Mouse (Mus musculus): ENCODE measurements around the gene Rundc3a. TPM values are rescaled to one million over a fixed set of nuclear protein-coding genes. Genes with fewer than 3 reads are reported as not detected.

Rundc3a gene
- total RNA-seq, 1 experiment from 2014 or later: 1.0 TPM

DNA sequence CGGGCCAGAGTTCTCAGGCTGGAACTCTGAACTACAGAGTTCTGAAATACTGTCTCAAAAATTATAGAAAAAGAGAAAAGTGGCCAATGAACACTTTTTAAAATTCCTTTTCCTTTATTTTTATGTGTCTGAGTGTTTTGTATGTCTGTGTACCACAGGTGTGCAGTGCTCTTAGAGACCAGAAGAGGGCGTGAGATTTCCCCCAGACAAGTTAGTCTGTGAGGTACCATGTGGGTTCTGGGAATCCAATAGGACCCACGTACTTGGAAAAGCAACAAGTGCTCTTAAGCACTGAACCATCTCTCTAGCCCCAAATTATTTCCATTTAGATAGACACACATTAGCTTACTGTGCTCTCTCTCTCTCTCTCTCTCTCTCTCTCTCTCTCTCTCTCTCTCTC is 48.2 kb downstream of the Rundc3a start:
- no peak for ATAC-seq (ENCODE audit: extremely low read depth, insufficient number of reproducible peaks, low FRiP score, poor library complexity, severe bottlenecking)

DNA sequence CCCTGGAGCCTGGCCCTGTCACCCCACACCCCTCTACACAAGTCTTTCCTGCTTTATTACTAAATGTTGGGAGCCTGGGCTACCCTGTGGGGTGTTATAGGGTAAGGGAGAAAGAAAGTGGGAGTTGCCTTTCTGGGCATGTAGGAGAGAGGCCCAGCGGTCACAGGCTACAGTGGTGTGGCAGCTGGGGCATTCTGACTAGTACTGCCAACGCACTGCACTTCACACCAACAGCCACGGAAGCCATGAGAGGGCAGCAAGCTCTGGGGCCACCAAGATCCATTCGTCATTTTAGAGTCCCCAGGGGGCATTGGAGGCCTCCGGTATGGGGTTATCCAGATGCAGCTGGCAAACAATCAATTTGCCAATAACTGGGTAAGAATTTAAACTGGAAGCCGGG is 48.9 kb downstream of the Rundc3a start:
- no peak for ATAC-seq (ENCODE audit: extremely low read depth, insufficient number of reproducible peaks, low FRiP score, poor library complexity, severe bottlenecking)

DNA sequence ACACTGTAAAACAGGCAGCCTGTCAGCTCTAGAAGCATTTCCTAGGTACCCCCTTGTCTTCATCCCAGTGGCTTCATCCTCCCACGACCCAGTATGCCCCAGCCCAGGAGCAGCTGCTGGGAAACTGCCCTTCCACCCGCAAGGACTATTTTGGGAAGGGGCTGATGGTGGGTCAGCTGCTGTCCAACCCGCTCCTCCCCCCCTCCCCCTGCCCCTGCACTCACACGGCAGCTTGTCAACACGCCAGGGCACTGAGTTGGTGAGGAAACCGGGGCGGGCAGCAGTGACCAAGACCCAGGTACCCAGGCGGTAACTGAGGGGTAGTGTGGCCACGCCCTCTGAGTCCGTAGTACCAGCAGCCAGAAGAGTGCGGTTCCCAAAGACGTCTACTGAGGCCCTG is 50.5 kb downstream of the Rundc3a start:
- no peak for ATAC-seq (ENCODE audit: extremely low read depth, insufficient number of reproducible peaks, low FRiP score, poor library complexity, severe bottlenecking)

DNA sequence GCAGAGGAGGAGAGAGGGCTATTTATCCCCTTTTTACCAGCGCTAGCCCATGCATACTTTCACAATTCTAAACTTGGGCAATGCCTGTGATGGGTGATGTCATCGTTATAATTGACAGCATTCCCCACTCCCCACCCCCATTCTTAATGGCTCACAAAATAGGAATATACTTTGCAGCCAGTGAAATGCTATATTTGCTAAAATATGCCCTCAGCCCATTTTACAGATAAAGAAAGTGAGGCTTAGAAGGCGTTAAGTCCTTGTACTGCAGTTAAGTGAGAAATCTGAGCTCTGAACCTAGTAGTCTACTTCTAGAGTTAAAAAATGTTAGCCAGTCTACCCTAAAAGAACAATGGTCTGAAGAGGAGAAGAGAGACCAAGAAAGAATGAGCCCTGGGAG is 51.1 kb downstream of the Rundc3a start:
- ATAC-seq (ENCODE audit: extremely low read depth, insufficient number of reproducible peaks, low FRiP score, poor library complexity, severe bottlenecking): no peak

DNA sequence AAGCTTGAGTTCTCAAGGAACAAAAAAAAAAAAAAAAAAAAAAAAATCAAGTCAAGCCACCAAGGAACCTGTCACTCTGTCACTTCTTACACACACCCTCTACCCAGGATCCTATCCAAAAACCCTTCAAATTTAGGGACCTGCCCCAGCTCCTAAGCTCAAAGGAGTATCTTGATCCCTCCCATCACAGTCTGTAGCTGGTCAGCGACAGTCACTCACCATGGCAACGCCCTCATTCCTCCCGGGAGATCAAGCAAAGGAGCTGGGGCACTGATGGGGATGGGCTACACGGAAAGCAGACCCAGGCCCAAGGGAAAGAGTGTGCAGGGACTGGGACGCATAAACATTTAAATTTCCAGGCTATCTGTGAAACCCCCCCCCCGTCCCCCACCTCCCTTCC is 51.6 kb downstream of the Rundc3a start:
- ATAC-seq (ENCODE audit: extremely low read depth, insufficient number of reproducible peaks, low FRiP score, poor library complexity, severe bottlenecking): no peak

DNA sequence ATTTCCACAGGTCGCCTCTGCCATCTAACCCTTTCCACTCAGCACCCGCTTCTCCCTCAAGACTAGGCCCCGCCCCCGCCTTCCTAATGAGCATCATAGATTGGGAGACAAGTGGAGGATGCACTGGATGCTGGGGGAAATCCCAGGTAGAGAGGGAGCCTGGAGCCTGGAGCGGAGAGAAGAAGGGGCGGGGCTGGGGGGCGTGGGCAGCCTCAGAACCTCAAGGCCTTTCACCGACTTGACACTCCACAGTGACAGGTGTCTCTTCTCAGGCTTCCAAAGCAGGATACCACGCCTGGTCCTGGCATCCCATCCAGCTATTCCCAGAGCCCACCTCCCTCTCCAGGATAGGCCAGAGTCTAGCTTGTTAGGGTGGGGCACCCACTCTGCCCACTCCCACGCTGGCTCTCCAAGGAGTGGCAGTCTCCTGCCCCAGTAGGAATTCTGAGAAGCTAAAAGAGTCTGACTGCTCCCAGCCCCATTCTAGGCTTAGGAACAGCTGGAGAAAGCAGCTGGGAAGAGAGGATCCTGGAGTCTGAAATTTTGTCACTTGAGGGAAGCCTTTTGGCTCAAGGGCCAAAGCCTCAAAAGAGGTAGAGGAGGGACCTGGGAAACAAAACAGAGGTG is 52.2 kb downstream of the Rundc3a start:
- no peak for ATAC-seq (ENCODE audit: extremely low read depth, insufficient number of reproducible peaks, low FRiP score, poor library complexity, severe bottlenecking)

DNA sequence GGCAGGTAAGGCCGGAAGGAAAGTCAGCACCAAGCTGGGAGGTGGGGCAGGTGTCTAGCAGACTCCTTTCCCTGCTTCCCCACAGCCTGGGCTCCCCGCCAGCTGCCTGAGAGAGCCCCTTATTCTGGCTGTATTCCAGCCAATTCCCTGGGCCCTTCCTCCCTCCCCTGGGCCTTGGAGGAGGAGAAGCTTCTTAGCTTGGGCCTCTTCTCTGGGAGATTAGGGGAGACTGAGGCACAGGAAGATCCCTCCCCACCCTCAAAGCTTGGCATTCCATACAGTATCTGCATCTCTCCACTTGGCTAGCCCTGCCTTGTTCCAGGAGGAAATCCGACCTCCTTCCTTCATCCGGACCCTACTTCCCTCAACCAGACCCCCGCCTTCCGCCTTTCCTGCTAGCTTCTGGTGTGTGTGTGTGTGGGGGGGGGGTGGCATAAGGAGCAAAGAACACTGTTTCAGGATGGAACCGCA is 52.7 kb downstream of the Rundc3a start:
- no peak for ATAC-seq (ENCODE audit: extremely low read depth, insufficient number of reproducible peaks, low FRiP score, poor library complexity, severe bottlenecking)

DNA sequence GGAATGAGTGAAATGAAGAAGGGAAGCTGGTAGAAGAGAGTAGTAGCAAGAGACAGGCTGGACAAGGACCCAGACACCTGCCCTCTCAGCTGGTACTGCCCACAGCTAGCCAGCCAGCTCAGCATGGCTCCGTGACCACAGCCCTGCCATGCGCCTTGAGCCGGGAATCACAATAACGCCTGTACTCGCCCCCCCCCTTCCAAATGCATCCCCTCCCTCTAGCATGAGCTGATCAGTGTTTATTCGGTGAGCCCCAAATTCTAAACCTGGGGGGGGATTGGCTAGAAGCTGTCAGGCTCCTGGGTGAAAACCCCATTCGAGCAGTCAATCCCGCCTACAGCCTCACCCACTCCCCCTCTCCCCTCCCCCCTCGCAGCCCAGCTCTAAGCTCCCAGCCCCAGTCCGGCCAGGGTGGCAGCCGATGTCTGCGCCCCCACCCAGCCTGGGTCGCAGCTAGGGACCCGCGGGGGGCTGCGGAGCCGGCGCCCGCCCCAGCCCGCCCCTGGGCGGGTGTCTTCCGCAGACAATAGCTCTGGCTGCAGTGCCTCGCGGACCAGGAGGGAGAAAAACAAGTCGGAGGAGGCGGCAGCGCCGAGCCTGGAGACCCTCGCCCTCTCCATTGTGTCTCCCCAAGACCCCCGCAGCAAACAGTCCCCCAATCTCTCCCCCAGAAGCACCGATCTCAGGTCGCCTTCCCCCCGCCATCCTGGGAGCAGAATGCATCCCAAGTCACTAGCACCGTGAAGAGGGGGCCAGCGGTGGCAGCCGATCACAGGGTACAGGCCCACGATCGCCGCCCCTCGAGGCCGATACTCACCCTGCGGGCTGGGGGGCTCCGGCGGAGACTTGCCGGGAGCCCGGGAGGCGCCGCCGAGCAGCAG is 53.6 kb downstream of the Rundc3a start:
- ATAC-seq (ENCODE audit: extremely low read depth, insufficient number of reproducible peaks, low FRiP score, poor library complexity, severe bottlenecking): no peak

DNA sequence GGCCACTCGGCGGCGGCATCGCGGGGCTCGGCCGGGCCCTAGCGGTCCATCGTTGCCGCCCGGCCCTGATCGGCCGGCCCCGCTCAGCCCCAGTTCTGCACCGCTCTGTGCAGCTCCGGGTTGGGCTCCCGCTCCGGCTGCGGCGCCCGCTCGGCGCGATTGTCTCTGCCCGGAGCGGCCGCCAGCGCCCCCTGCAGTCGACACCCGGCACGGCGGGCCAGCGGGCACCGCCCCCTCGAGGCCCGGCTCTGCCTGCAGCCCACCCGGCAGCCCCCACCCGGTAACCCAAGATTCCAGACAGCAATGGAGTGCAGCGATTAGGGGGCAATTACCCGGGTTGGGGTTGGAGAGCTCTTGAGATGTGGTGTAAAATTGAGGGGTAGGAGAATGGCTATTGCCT is 54.3 kb downstream of the Rundc3a start, which contains the start of gene Fam171a2:
Gene Fam171a2 (minus strand): TSS at position 186 of the 400 bp plus-strand sequence.
- ATAC-seq (ENCODE audit: extremely low read depth, insufficient number of reproducible peaks, low FRiP score, poor library complexity, severe bottlenecking): no peak

DNA sequence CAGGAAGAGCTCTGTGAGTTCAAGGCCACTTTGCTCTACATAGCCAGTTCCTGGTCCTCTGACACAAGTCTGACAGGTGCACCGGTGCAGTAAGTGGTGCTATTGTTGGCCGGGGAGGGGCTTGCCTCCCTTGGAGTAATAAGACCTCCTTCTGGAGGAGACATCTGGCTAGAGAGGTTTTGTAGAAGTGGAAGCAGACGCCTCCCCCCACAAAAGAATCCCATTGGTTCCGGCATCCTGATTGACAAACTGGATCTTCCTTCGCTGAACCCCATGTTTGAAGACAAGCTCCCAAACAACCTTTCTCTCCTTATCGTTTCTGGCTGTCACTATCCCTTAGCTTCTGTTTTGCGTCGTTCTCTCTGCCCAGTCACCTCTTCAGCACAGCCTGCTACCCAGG is 55.1 kb downstream of the Rundc3a start:
- ATAC-seq (ENCODE audit: extremely low read depth, insufficient number of reproducible peaks, low FRiP score, poor library complexity, severe bottlenecking): no peak

DNA sequence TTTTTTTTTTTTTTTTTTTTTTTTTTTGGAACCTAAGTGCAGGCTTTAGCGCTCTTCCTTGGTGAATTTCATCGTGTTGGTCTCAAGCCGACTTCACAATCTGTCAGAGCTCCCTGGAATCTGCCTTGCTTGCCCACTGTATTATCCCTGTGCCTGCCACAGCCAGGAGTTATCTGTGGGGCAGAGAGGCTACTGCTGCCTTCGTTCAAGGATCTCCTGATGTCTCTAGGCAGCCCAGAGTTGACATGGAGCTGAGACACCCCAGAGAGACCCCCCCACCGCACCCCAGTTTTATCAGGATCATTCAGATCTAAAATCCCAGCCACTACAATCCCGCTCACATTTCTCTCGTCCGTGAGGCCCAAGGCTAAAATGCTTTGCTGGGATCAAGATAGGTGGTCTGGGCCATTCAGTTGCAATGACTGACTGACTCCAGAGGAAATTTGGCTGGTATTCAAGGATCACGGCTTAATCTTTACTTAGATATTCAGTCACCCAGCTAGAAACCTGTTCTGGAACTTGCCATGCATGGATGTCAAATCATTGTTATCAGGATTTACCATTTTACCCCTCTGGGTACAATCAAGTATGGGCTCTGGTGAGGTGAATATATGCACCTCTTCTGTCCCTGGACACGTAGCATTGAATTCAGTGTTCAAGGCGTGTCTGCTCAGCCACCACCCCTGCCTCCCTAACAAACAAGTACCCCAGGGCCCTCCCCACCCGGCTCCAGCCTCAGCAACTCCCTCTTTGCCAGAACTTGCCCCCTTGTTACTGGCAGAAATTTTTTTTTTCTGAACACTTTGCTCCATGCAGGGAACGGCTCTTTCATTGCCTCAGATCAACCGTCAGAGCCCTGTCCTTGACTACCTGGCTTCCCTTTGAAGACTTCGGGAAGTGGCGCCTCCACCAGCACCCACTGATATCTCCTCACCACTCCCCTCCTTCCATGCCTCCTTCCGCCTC is 56.1 kb downstream of the Rundc3a start:
- ATAC-seq (ENCODE audit: extremely low read depth, insufficient number of reproducible peaks, low FRiP score, poor library complexity, severe bottlenecking): no peak

Other genes starting within 250 kb of the Rundc3a start
- gene Nags, start 247.9 kb upstream of the Rundc3a start, total RNA-seq (2017): not detected in 2 replicates
- 7.2 and 13.6 TPM in 2 replicates for gene Tmem101, start 237.0 kb upstream of the Rundc3a start, total RNA-seq (2017)
- 46.8 and 56.2 TPM in 2 replicates for gene Lsm12, start 208.1 kb upstream of the Rundc3a start, total RNA-seq (2017)
- gene G6pc3, start 203.8 kb upstream of the Rundc3a start, total RNA-seq (2017): 14.7 and 16.5 TPM in 2 replicates
- 62.9 and 64.1 TPM in 2 replicates for gene Hdac5, start 163.2 kb upstream of the Rundc3a start, total RNA-seq (2017)
- not detected in 2 replicates for gene BC030867, start 144.5 kb upstream of the Rundc3a start, total RNA-seq (2017)
- gene Asb16, start 124.7 kb upstream of the Rundc3a start, total RNA-seq (2017): not detected in 2 replicates
- gene Tmub2, start 108.5 kb upstream of the Rundc3a start, total RNA-seq (2017): 51.1 and 54.8 TPM in 2 replicates
- gene Atxn7l3, start 96.8 kb upstream of the Rundc3a start, total RNA-seq (2017): 36.7 and 44.5 TPM in 2 replicates
- 169 and 195 TPM in 2 replicates for gene Ubtf, start 73.7 kb upstream of the Rundc3a start, total RNA-seq (2017)
- 12.0 and 14.8 TPM in 2 replicates for gene Slc4a1, start 27.2 kb upstream of the Rundc3a start, total RNA-seq (2017)
- 31.0 and 36.2 TPM in 2 replicates for gene Slc25a39, start 14.5 kb downstream of the Rundc3a start, total RNA-seq (2017)
- gene Grn, start 36.9 kb downstream of the Rundc3a start, total RNA-seq (2017): 44.9 and 45.2 TPM in 2 replicates
- not detected in 2 replicates for gene Fam171a2, start 54.3 kb downstream of the Rundc3a start, total RNA-seq (2017)
- 37.8 and 42.2 TPM in 2 replicates for gene Itga2b, start 76.7 kb downstream of the Rundc3a start, total RNA-seq (2017)
- 52.8 and 56.9 TPM in 2 replicates for gene Gpatch8, start 163.0 kb downstream of the Rundc3a start, total RNA-seq (2017)
- gene Gm11627, start 186.1 kb downstream of the Rundc3a start, total RNA-seq (2017): not detected in 2 replicates
- gene Fzd2, start 211.0 kb downstream of the Rundc3a start, total RNA-seq (2017): 0.12 TPM in 1 of 2 replicates, not detected in the other

Measured in neutrophil, adult 5-6 weeks (primary cell).